Mouse (Mus musculus): ENCODE data around the gene Hip1r.
"Not testable (repeated sequence)": the region's sequence is repeated elsewhere in the genome, so short reads cannot be mapped to it uniquely, and the experiment has no call there.

Hip1r gene

GRCm38 (mm10) chr5:124036341-124036740 is 62.9 kb downstream of the Hip1r start:
- DNase-seq (ENCODE audit: low read depth, low spot score): no peak

GRCm38 (mm10) chr5:124036836-124037235 is 63.4 kb downstream of the Hip1r start:
- no peak for DNase-seq (ENCODE audit: low read depth, low spot score)

GRCm38 (mm10) chr5:124039602-124040001 is 66.2 kb downstream of the Hip1r start:
- no peak for DNase-seq (ENCODE audit: low read depth, low spot score)

GRCm38 (mm10) chr5:124041097-124041496 is 67.7 kb downstream of the Hip1r start:
- DNase-seq (ENCODE audit: low read depth, low spot score): no peak

GRCm38 (mm10) chr5:124043212-124043978 is 70.0 kb downstream of the Hip1r start:
- no peak for DNase-seq (ENCODE audit: low read depth, low spot score)

- DNase-seq (ENCODE audit: low read depth, low spot score): no peak
Observed at GRCm38 (mm10) chr5:124043999-124044398, 70.6 kb downstream of the Hip1r start.

GRCm38 (mm10) chr5:124045453-124046010 is 72.1 kb downstream of the Hip1r start:
- no peak for DNase-seq (ENCODE audit: low read depth, low spot score)

- DNase-seq (ENCODE audit: low read depth, low spot score): no peak
Observed at GRCm38 (mm10) chr5:124046741-124047401, 73.4 kb downstream of the Hip1r start.

- DNase-seq (ENCODE audit: low read depth, low spot score): no peak
Observed at GRCm38 (mm10) chr5:124049249-124050045, 76.0 kb downstream of the Hip1r start.

- no peak for DNase-seq (ENCODE audit: low read depth, low spot score)
Observed at GRCm38 (mm10) chr5:124050095-124051050, 76.9 kb downstream of the Hip1r start.

- no peak for DNase-seq (ENCODE audit: low read depth, low spot score)
Observed at GRCm38 (mm10) chr5:124051899-124052491, 78.6 kb downstream of the Hip1r start.

GRCm38 (mm10) chr5:124052641-124053040 is 79.2 kb downstream of the Hip1r start:
- DNase-seq (ENCODE audit: low read depth, low spot score): not testable (repeated sequence)
